Mouse (Mus musculus): Measurements from ENCODE around the gene Vwa8. TPM values are rescaled to one million over a fixed set of nuclear protein-coding genes. Genes with fewer than 3 reads are reported as not detected.

Vwa8 gene
- polyA plus RNA-seq, 1 experiment from 2014 or later: 7.2 TPM

DNA sequence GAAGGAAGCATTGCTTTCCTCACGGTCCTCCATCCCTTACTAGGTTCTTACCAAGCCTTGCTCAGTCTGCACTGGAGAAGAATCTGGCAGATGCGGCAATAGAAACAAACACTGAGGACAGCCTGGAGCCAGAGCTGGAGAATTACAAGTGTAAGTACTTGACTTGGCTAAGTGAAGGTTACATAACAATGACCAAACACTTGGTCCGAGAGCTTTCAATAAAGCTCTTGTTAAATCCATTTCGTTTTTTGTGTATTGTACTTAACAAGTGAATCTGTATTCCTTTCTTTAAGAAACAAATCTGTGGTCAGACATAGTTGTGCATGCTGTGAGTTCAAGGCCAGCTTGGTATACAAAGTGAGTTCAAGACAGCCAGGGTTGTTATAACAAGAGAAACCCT lies 169.7 kb downstream of the Vwa8 start:
- Histone ChIP-seq H3K27ac (replicated peaks) (no peak overlapping the region), H3K4me1 (peaks cover 27% of the 10 kb centered on the region), H3K4me3 (no peak overlapping the region), H3K36me3 (no peaks in the 10 kb centered on the region), H3K27me3 (ENCODE audit: low read depth, poor library complexity, severe bottlenecking) (0 out of 2 replicates have a peak, but pooled peaks cover 7% of the 10 kb centered on the region), H3K9me3 (replicated peaks) (no peaks in the 10 kb centered on the region)
- no peak for DNase-seq (ENCODE audit: low spot score)
- 87% methylated on average over 4 of the region's 4 CpGs for WGBS

- Histone ChIP-seq H3K4me1 (peaks cover 27% of the 10 kb centered on the region), H3K27ac (replicated peaks) (no peak overlapping the region), H3K9me3 (replicated peaks) (no peaks in the 10 kb centered on the region), H3K4me3 (no peak overlapping the region), H3K36me3 (no peaks in the 10 kb centered on the region), H3K27me3 (ENCODE audit: low read depth, poor library complexity, severe bottlenecking) (0 out of 2 replicates have a peak, but pooled peaks cover 8% of the 10 kb centered on the region)
- peak; percentile 25 for DNase-seq (ENCODE audit: low spot score)
- WGBS: 44% methylated on average over 7 of the region's 7 CpGs
These were observed 172.9 kb downstream of the Vwa8 start for GRCm38 (mm10) chr14:79021725-79022124.

- Histone ChIP-seq H3K4me3 (no peak overlapping the region), H3K4me1 (no peaks in the 10 kb centered on the region), H3K36me3 (no peaks in the 10 kb centered on the region), H3K27me3 (ENCODE audit: low read depth, poor library complexity, severe bottlenecking) (no peaks in the 10 kb centered on the region), H3K9me3 (replicated peaks) (no peaks in the 10 kb centered on the region), H3K27ac (replicated peaks) (no peak overlapping the region)
- no peak for DNase-seq (ENCODE audit: low spot score)
- WGBS: 93% methylated on average over 3 of the region's 3 CpGs
These were observed 180.2 kb downstream of the Vwa8 start for GRCm38 (mm10) chr14:79028996-79029575.

DNA sequence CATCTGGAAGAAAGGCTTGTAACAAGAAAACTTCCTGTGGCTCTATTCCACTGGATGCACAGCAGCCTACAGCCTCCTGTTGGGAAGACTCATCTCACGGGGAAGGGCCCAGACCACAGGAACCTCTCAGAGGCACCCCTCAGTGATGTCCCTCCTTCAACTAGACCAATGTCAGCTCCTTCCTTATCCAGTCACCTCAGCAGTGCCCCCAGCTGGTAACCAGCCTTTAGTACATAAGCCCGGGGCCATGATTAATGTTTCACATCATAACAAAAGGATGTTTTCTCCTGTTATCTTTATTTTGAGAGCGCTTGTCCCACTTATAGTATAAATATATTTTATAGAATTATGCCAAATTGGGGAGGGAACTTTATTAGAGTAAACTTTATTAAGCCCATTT lies 181.9 kb downstream of the Vwa8 start:
- H3K4me3 ChIP-seq: no peak overlapping the region
- no peak for DNase-seq (ENCODE audit: low spot score)
- no peaks in the 10 kb centered on the region for H3K27me3 ChIP-seq (ENCODE audit: low read depth, poor library complexity, severe bottlenecking)
- no peaks in the 10 kb centered on the region for H3K36me3 ChIP-seq
- WGBS: 88% methylated on average over 3 of the region's 3 CpGs
- H3K9me3 ChIP-seq (replicated peaks): no peaks in the 10 kb centered on the region
- peaks cover 15% of the 10 kb centered on the region for H3K4me1 ChIP-seq
- H3K27ac ChIP-seq (replicated peaks): no peak overlapping the region

DNA sequence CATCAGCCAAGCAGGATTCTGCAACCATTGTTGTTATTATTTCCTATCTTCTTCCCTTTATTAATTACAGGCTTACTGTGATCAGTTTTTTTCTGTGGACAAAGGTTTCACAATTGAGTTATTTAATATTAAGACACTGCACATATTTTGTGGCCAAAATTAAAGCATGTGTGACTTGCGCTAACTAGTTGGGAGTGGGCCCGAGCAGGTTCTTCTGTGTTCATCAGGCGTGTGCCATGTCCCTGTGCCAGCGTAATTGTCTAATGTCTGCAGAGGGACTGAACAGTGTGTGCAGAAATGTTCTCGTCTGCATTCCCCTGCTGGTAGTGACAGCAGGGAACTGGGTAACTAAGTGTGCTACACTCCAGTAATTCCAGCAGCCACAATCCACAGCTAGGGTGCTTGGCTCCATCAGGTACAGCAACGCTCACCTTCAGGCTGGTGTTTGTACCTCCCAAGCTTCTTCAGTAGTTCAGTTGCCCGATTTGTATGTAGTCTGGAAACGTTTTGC lies 182.4 kb downstream of the Vwa8 start:
- no peaks in the 10 kb centered on the region for H3K27me3 ChIP-seq (ENCODE audit: low read depth, poor library complexity, severe bottlenecking)
- WGBS: 91% methylated on average over 8 of the region's 8 CpGs
- DNase-seq (ENCODE audit: low spot score): no peak
- H3K9me3 ChIP-seq (replicated peaks): no peaks in the 10 kb centered on the region
- H3K4me1 ChIP-seq: peaks cover 18% of the 10 kb centered on the region
- no peaks in the 10 kb centered on the region for H3K36me3 ChIP-seq
- no peak overlapping the region for H3K27ac ChIP-seq (replicated peaks)
- H3K4me3 ChIP-seq: no peak overlapping the region

DNA sequence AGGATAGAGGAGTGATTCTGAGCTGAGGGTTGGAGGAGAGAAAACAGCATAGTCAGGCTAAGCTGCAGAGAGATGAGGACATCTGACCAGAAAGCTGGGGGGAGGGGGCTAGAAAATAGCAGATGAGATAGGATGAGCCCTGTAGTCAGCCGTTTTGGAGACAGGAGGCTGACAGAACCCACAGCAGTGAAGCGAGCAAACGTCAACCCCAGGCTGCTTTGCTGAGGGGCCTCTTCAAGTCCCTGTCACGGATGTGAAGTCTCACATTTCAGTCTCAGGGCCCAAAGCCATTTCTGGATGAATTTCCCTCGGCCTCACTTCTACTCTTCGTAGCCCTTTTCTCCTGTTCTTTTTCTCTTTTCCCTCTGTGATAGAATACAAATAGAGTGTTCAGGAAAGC lies 184.5 kb downstream of the Vwa8 start:
- no peak for DNase-seq (ENCODE audit: low spot score)
- no peaks in the 10 kb centered on the region for H3K27me3 ChIP-seq (ENCODE audit: low read depth, poor library complexity, severe bottlenecking)
- no peak overlapping the region for H3K4me3 ChIP-seq
- H3K4me1 ChIP-seq: peaks cover 18% of the 10 kb centered on the region
- no peaks in the 10 kb centered on the region for H3K9me3 ChIP-seq (replicated peaks)
- 78% methylated on average over 6 of the region's 6 CpGs for WGBS
- H3K27ac ChIP-seq (replicated peaks): no peak overlapping the region
- no peaks in the 10 kb centered on the region for H3K36me3 ChIP-seq

DNA sequence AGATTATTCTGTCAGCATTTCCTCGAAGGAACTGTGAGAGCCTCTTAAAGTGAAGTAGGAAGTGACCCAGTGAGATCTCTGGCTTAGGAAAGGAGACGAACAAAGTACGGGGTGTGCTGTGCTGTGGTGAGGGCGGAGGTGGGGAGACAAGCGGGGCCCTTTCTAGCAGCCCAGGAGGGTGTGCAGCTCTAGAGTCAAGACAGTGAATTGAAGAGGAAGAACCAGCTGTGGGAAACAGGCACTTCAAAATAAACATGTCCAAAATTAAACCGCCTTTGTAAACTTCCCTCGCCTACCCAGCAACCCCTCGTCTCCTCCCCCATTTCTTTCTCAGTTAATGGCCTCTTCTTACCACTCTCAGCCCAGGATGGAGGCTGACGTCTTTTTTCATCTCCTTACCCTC lies 185.7 kb downstream of the Vwa8 start:
- no peak for DNase-seq (ENCODE audit: low spot score)
- WGBS: 63% methylated on average over 9 of the region's 9 CpGs

GRCm38 (mm10) chr14:79035575-79035974 lies 186.7 kb downstream of the Vwa8 start:
- no peaks in the 10 kb centered on the region for H3K9me3 ChIP-seq (replicated peaks)
- H3K4me3 ChIP-seq: no peak overlapping the region
- no peaks in the 10 kb centered on the region for H3K36me3 ChIP-seq
- no peaks in the 10 kb centered on the region for H3K27me3 ChIP-seq (ENCODE audit: low read depth, poor library complexity, severe bottlenecking)
- H3K4me1 ChIP-seq: peaks cover 18% of the 10 kb centered on the region
- DNase-seq (ENCODE audit: low spot score): no peak
- peak overlapping the region; percentile 61; the same call in 1 of the 2 replicates for H3K27ac ChIP-seq (replicated peaks)
- WGBS: 85% methylated on average over 9 of the region's 9 CpGs

More for the DNA sequence above, 185.7 kb downstream of the Vwa8 start:
- Histone ChIP-seq H3K27ac (replicated peaks) (peak overlapping the region; percentile 61; the same call in 1 of the 2 replicates), H3K9me3 (replicated peaks) (no peaks in the 10 kb centered on the region), H3K4me1 (peaks cover 18% of the 10 kb centered on the region), H3K27me3 (ENCODE audit: low read depth, poor library complexity, severe bottlenecking) (no peaks in the 10 kb centered on the region), H3K36me3 (no peaks in the 10 kb centered on the region), H3K4me3 (no peak overlapping the region)

DNA sequence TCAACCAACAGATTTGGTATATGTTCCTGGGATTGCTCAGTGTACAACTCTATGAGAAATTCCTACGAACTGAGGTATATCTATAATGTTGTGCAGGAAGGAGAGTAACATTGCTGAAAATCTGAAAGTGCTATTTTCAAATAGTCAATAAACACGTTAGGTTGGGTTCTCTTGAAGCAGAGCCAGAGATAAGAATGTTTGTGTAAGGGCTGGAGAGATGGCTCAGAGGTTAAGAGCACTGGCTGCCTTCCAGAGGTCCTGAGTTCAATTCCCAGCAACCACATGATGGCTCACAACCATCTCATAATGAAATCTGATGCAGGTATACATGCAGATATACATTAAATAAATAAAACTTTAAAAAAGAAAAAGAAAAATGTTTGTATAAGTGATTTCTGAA lies 198.3 kb downstream of the Vwa8 start:
- H3K4me3 ChIP-seq: no peak overlapping the region
- no peak overlapping the region for H3K27ac ChIP-seq (replicated peaks)
- no peaks in the 10 kb centered on the region for H3K27me3 ChIP-seq (ENCODE audit: low read depth, poor library complexity, severe bottlenecking)
- WGBS: 83% methylated on average over 2 of the region's 2 CpGs
- no peaks in the 10 kb centered on the region for H3K4me1 ChIP-seq
- DNase-seq (ENCODE audit: low spot score): no peak
- no peaks in the 10 kb centered on the region for H3K9me3 ChIP-seq (replicated peaks)
- H3K36me3 ChIP-seq: no peaks in the 10 kb centered on the region

- Histone ChIP-seq H3K4me3 (no peak overlapping the region), H3K36me3 (no peaks in the 10 kb centered on the region), H3K4me1 (no peaks in the 10 kb centered on the region), H3K9me3 (replicated peaks) (no peaks in the 10 kb centered on the region), H3K27me3 (ENCODE audit: low read depth, poor library complexity, severe bottlenecking) (no peaks in the 10 kb centered on the region), H3K27ac (replicated peaks) (no peak overlapping the region)
- no peak for DNase-seq (ENCODE audit: low spot score)
- WGBS: 89% methylated on average over 6 of the region's 6 CpGs
These were observed 199.1 kb downstream of the Vwa8 start for GRCm38 (mm10) chr14:79047956-79048355.

DNA sequence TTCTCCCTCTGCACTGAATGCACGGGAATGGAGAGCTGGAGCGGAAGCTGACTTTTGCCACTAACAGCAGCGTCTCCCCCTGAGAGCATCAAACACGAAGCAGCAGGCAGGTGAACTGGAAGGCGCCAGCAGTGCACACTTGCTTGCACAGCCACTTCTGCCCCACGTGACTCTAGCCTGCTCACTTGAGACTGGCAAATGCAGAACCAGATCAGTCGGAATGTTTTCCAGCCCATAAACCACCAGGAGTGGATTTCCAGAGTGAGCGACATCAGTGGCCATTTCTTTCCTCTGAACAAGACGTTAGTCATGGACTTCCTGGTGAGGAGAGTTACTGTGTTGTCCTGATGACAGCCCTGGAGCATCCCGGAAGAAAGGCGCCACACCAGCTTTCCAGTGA lies 200.7 kb downstream of the Vwa8 start:
- H3K27me3 ChIP-seq (ENCODE audit: low read depth, poor library complexity, severe bottlenecking): no peaks in the 10 kb centered on the region
- no peaks in the 10 kb centered on the region for H3K9me3 ChIP-seq (replicated peaks)
- H3K36me3 ChIP-seq: no peaks in the 10 kb centered on the region
- H3K4me3 ChIP-seq: no peak overlapping the region
- no peaks in the 10 kb centered on the region for H3K4me1 ChIP-seq
- 82% methylated on average over 11 of the region's 11 CpGs for WGBS
- H3K27ac ChIP-seq (replicated peaks): no peak overlapping the region; the same call in 1 of the 2 replicates
- DNase-seq (ENCODE audit: low spot score): no peak

DNA sequence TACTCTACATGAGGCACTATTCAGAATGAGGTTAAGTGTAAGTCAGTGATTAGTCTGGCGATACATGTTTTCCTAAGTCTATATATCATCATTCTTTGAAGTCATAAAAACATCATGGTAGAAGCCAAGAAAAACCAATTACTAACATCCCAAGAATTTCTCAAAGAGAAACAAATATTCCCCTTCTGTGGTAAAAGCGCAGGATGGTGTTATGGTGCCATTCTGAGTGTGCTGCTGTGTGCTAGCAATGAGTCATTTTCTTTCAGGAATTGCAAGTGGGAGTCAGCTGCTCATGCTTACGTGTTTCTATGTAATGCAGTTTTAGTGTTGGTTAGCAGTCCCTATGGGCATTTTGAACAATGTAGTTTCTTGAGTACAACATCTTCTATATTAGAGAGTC lies 216.8 kb downstream of the Vwa8 start:
- Histone ChIP-seq H3K9me3 (replicated peaks) (no peaks in the 10 kb centered on the region), H3K4me1 (no peaks in the 10 kb centered on the region), H3K27me3 (ENCODE audit: low read depth, poor library complexity, severe bottlenecking) (no peaks in the 10 kb centered on the region), H3K36me3 (no peaks in the 10 kb centered on the region), H3K27ac (replicated peaks) (no peak overlapping the region), H3K4me3 (no peak overlapping the region)
- DNase-seq (ENCODE audit: low spot score): no peak
- 93% methylated on average over 3 of the region's 3 CpGs for WGBS

DNA sequence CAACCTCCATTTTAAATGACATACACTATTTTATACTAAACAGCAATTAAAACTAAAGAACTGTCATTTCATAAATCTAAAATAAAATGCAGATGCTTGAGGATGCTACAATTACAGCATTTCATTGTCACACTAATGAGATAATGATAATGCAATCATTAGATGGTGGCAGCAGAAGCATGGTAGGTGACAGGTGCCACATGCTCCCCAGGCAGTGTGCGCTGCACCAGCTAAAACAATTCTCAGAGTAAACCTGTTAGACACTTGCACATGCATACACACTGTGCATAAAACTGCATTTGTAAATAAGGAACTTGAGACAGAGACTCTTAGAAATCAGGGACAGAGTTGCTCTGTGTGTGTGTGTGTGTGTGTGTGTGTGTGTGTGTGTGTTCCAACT lies 220.7 kb downstream of the Vwa8 start:
- H3K36me3 ChIP-seq: no peaks in the 10 kb centered on the region
- H3K4me3 ChIP-seq: no peak overlapping the region
- no peaks in the 10 kb centered on the region for H3K4me1 ChIP-seq
- no peak for DNase-seq (ENCODE audit: low spot score)
- H3K27ac ChIP-seq (replicated peaks): no peak overlapping the region
- no peaks in the 10 kb centered on the region for H3K9me3 ChIP-seq (replicated peaks)
- WGBS: 95% methylated on average over 1 of the region's 1 CpGs
- H3K27me3 ChIP-seq (ENCODE audit: low read depth, poor library complexity, severe bottlenecking): no peaks in the 10 kb centered on the region

Data from midbrain, embryonic 10.5 days (tissue).